Mouse (Mus musculus) T-cell, adult 66 days (primary cell): ENCODE measurements around the gene Bcl9l. TPM values are rescaled to one million over a fixed set of nuclear protein-coding genes. Genes with fewer than 3 reads are reported as not detected.

Source experiments
- total RNA-seq, 2 experiments: library from RNA; stranded (reverse); gene quantifications; 3 replicates in 1 of 2; 4 replicates in 1 of 2; pipeline ENCODE4 v1.2.4; 2023

Gene Bcl9l
- total RNA-seq = 100 to 1,000 TPM; 207 to 232 TPM

GRCm38 (mm10) chr9:44482552-44482951 lies at the start of gene Bcl9l:
Gene Bcl9l, plus strand, starts transcription at chr9:44482825.

GRCm38 (mm10) chr9:44440961-44441360 lies 41.7 kb upstream of the Bcl9l start, which contains the start of gene Foxr1:
Gene Foxr1, minus strand, starts transcription at chr9:44441136.

GRCm38 (mm10) chr9:44454891-44455220 lies 27.8 kb upstream of the Bcl9l start, which contains the start of gene Upk2:
Gene Upk2, minus strand, starts transcription at chr9:44454976.

Other genes starting within 250 kb of the Bcl9l start
- gene Cbl, start 248.8 kb upstream of the Bcl9l start, total RNA-seq = 100 to 1,000 TPM; 169 to 185 TPM
- gene Ccdc153, start 242.1 kb upstream of the Bcl9l start, total RNA-seq = not detected
- gene Pdzd3, start 231.4 kb upstream of the Bcl9l start, total RNA-seq = under 1 TPM in 1 of 2 experiments, not detected in 1; 0.50 TPM
- gene Nlrx1, start 214.2 kb upstream of the Bcl9l start, total RNA-seq = 1 to 10 TPM; 3.6 to 5.0 TPM
- under 1 TPM in 1 of 2 experiments, not detected in 1; 0.47 TPM for gene Abcg4, start 194.2 kb upstream of the Bcl9l start, total RNA-seq
- gene Hinfp, start 177.2 kb upstream of the Bcl9l start, total RNA-seq = 10 to 100 TPM; 55.1 to 69.3 TPM
- gene C2cd2l, start 162.5 kb upstream of the Bcl9l start, total RNA-seq = 10 to 100 TPM; 17.0 to 29.0 TPM
- 10 to 100 TPM in 1 of 2 experiments, 1 to 10 TPM in 1; 8.9 to 11.5 TPM for gene Dpagt1, start 156.8 kb upstream of the Bcl9l start, total RNA-seq
- 10 to 100 TPM; 37.5 to 58.5 TPM for gene H2afx, start 148.1 kb upstream of the Bcl9l start, total RNA-seq
- gene Hmbs, start 138.6 kb upstream of the Bcl9l start, total RNA-seq = 10 to 100 TPM; 18.0 to 24.2 TPM
- 10 to 100 TPM; 51.2 to 57.1 TPM for gene Vps11, start 121.2 kb upstream of the Bcl9l start, total RNA-seq
- 10 to 100 TPM; 71.4 to 78.9 TPM for gene Hyou1, start 103.3 kb upstream of the Bcl9l start, total RNA-seq
- gene Slc37a4, start 86.0 kb upstream of the Bcl9l start, total RNA-seq = 10 to 100 TPM; 16.4 to 18.4 TPM
- gene Rps25, start 75.7 kb upstream of the Bcl9l start, total RNA-seq = 1,000 to 10,000 TPM; 2,876 to 2,979 TPM
- gene Trappc4, start 75.2 kb upstream of the Bcl9l start, total RNA-seq = 10 to 100 TPM; 50.5 to 56.7 TPM
- gene Ccdc84, start 64.3 kb upstream of the Bcl9l start, total RNA-seq = 10 to 100 TPM; 33.1 to 41.6 TPM
- not detected for gene Foxr1, start 41.7 kb upstream of the Bcl9l start, total RNA-seq
- not detected for gene Upk2, start 27.8 kb upstream of the Bcl9l start, total RNA-seq
- gene Cxcr5, start 79.1 kb downstream of the Bcl9l start, total RNA-seq = 10 to 100 TPM; 14.1 TPM
- gene Ddx6, start 122.1 kb downstream of the Bcl9l start, total RNA-seq = 100 to 1,000 TPM; 214 to 236 TPM
- gene Treh, start 190.4 kb downstream of the Bcl9l start, total RNA-seq = not detected